20 mouse cellular contexts compared by ENCODE assay signal in genomic region chr13:24110329-24110728, GRCm38 (mm10).
DNase-seq lines count a peak whose midpoint lies in the region; ATAC-seq and TF ChIP-seq lines count a peak whose summit lies in the region.
"Had no signal": no experiment of that assay in that cellular context is flagged by ENCODE, and none has a peak within 500 bp of the region (broad histone marks: within the 10 kb centered on the region; RNA-seq: fewer than 3 reads in every experiment).

No protein-coding gene starts in this region.

- peaks cover 4% of the 10 kb centered on the region; the same call in 1 of the 2 replicates for H3K4me1 ChIP-seq in midbrain, embryonic 15.5 days
- no peaks in the 10 kb centered on the region for H3K4me1 ChIP-seq in midbrain, postnatal 0 days (ENCODE audit: insufficient read depth, low read length)
- no peaks in the 10 kb centered on the region for H3K4me1 ChIP-seq in forebrain, postnatal 0 days (ENCODE audit: insufficient read depth)
- H3K4me1 ChIP-seq: hindbrain, embryonic 12.5 days; intestine, embryonic 15.5 days had no signal

- peak; percentile 85 for DNase-seq in heart, adult 11 months
- no peak for DNase-seq in heart, postnatal 36 days
- no peak for DNase-seq in midbrain, postnatal 0 days (ENCODE audit: low spot score)
- DNase-seq in forebrain, postnatal 0 days = no peak
- no peak for DNase-seq in lung, postnatal 14 days
- DNase-seq: adrenal gland, postnatal 14 days; cerebellum, adult 18-20 months; cerebellum, adult 9-11 months; cerebellum, postnatal 36 days; gastrocnemius, adult 2 months; gastrocnemius, postnatal 25 days; heart, postnatal 4 days had no signal

- WGBS in midbrain, embryonic 15.5 days = 42% methylated on average over 7 of the region's 7 CpGs
- WGBS in midbrain, postnatal 0 days = 48% methylated on average over 7 of the region's 7 CpGs
- 37% methylated on average over 7 of the region's 7 CpGs for WGBS in forebrain, postnatal 0 days

- no peak overlapping the region for H3K27ac ChIP-seq in midbrain, embryonic 15.5 days
- no peak overlapping the region for H3K27ac ChIP-seq in midbrain, postnatal 0 days (ENCODE audit: low read depth, low read length)
- no peak overlapping the region for H3K27ac ChIP-seq in forebrain, postnatal 0 days (ENCODE audit: low read depth, low read length)
- H3K27ac ChIP-seq: embryonic facial prominence, embryonic 13.5 days; gastrocnemius, adult 2 months; heart, embryonic 13.5 days; hindbrain, embryonic 12.5 days; intestine, embryonic 15.5 days had no signal

- H3K9me3 ChIP-seq in midbrain, embryonic 15.5 days = no peaks in the 10 kb centered on the region
- H3K9me3 ChIP-seq in midbrain, postnatal 0 days (ENCODE audit: low read length) = no peaks in the 10 kb centered on the region
- no peaks in the 10 kb centered on the region for H3K9me3 ChIP-seq in forebrain, postnatal 0 days (ENCODE audit: low read length)
- H3K9me3 ChIP-seq: embryonic facial prominence, embryonic 13.5 days; heart, embryonic 13.5 days; hindbrain, embryonic 12.5 days; intestine, embryonic 15.5 days had no signal

- no peaks in the 10 kb centered on the region for H3K36me3 ChIP-seq in midbrain, embryonic 15.5 days (replicated peaks)
- H3K36me3 ChIP-seq in midbrain, postnatal 0 days (ENCODE audit: insufficient read depth, low read length) = no peaks in the 10 kb centered on the region
- H3K36me3 ChIP-seq in forebrain, postnatal 0 days (ENCODE audit: insufficient read depth) = no peaks in the 10 kb centered on the region
- H3K36me3 ChIP-seq: heart, embryonic 13.5 days; hindbrain, embryonic 12.5 days; intestine, embryonic 15.5 days had no signal

- peak; percentile 59 for ATAC-seq in midbrain, embryonic 15.5 days (replicated peaks)
- no peak for ATAC-seq in midbrain, postnatal 0 days (ENCODE audit: low FRiP score)
- ATAC-seq in forebrain, postnatal 0 days = peak; percentile 33
- ATAC-seq: activated CD4-positive, CD25-positive, alpha-beta regulatory T cell, adult 4 months; intestine, embryonic 15.5 days; Patski had no signal

- H3K9ac ChIP-seq in midbrain, embryonic 15.5 days = no peak overlapping the region
- H3K9ac ChIP-seq in midbrain, postnatal 0 days (replicated peaks; ENCODE audit: low read length, poor library complexity, severe bottlenecking) = no peak overlapping the region
- H3K9ac ChIP-seq in forebrain, postnatal 0 days = no peak overlapping the region
- H3K9ac ChIP-seq: embryonic facial prominence, embryonic 13.5 days; heart, embryonic 13.5 days; hindbrain, embryonic 12.5 days; intestine, embryonic 15.5 days had no signal

- no peak overlapping the region for H3K4me2 ChIP-seq in midbrain, embryonic 15.5 days
- H3K4me2 ChIP-seq in midbrain, postnatal 0 days (ENCODE audit: low read depth, low read length, poor library complexity, severe bottlenecking) = no peak overlapping the region
- H3K4me2 ChIP-seq in forebrain, postnatal 0 days (ENCODE audit: low read depth) = no peak overlapping the region
- H3K4me2 ChIP-seq: embryonic facial prominence, embryonic 13.5 days; heart, embryonic 13.5 days; hindbrain, embryonic 12.5 days; intestine, embryonic 15.5 days had no signal

- no peaks in the 10 kb centered on the region for H3K27me3 ChIP-seq in midbrain, embryonic 15.5 days (replicated peaks)
- H3K27me3 ChIP-seq in midbrain, postnatal 0 days (ENCODE audit: insufficient read depth, low read length) = no peaks in the 10 kb centered on the region
- H3K27me3 ChIP-seq in forebrain, postnatal 0 days (ENCODE audit: insufficient read depth, low read length) = no peaks in the 10 kb centered on the region
- H3K27me3 ChIP-seq: CH12.LX; embryonic facial prominence, embryonic 13.5 days; hindbrain, embryonic 12.5 days; intestine, embryonic 15.5 days; Patski had no signal

- no peak overlapping the region for H3K4me3 ChIP-seq in midbrain, embryonic 15.5 days
- H3K4me3 ChIP-seq in midbrain, postnatal 0 days (ENCODE audit: low read depth, low read length) = no peak overlapping the region
- H3K4me3 ChIP-seq in forebrain, postnatal 0 days (ENCODE audit: low read depth, low read length) = no peak overlapping the region
- H3K4me3 ChIP-seq: embryonic facial prominence, embryonic 13.5 days; gastrocnemius, adult 2 months; heart, embryonic 13.5 days; hindbrain, embryonic 12.5 days; intestine, embryonic 15.5 days had no signal

- no peak for TF ChIP-seq CTCF in midbrain, postnatal 0 days (IDR thresholded peaks at IDR 0.05)
- no peak for TF ChIP-seq CTCF in forebrain, postnatal 0 days (IDR thresholded peaks at IDR 0.05; ENCODE audit: low read depth)

- intact Hi-C loops in heart, postnatal 36 days (cut with DNase I) = no loop called here
